Mouse (Mus musculus) neural tube, embryonic 12.5 days (tissue): ENCODE data around the gene St3gal3. TPM values are rescaled to one million over a fixed set of nuclear protein-coding genes. Genes with fewer than 3 reads are reported as not detected.

Experiments
- ATAC-seq: fragments of 200-750 bp; cut with Nextera tagmentation; 2 replicates; pipeline ENCODE4 v1.8.0; 2017; ENCODE audit warnings: low read depth, mild to moderate bottlenecking, moderate TSS enrichment, moderate library complexity; ENCODE audit not compliant: low FRiP score
- H3K27ac ChIP-seq: fragments of 300-500 bp; sonication (generic); 2 replicates; pipeline ENCODE4 v1.5.1; 2016
- H3K27me3 ChIP-seq: fragments of 300-500 bp; sonication (generic); replicated peaks from 2 replicates; pipeline ENCODE4 v1.6.1; 2016; ENCODE audit warnings: mild to moderate bottlenecking
- H3K36me3 ChIP-seq: fragments of 300-500 bp; sonication (generic); 2 replicates; pipeline ENCODE4 v1.6.1; 2016; ENCODE audit warnings: mild to moderate bottlenecking
- H3K4me1 ChIP-seq: fragments of 300-500 bp; sonication (generic); 2 replicates; pipeline ENCODE4 v1.6.1; 2016
- H3K4me2 ChIP-seq: fragments of 300-500 bp; sonication (generic); replicated peaks from 2 replicates; pipeline ENCODE4 v1.6.1; 2016; ENCODE audit warnings: mild to moderate bottlenecking
- H3K4me3 ChIP-seq: fragments of 300-500 bp; sonication (generic); 2 replicates; pipeline ENCODE4 v1.5.1; 2016
- H3K9ac ChIP-seq: fragments of 300-500 bp; sonication (generic); 2 replicates; pipeline ENCODE4 v1.6.1; 2016; ENCODE audit warnings: mild to moderate bottlenecking
- H3K9me3 ChIP-seq: fragments of 300-500 bp; sonication (generic); 2 replicates; pipeline ENCODE4 v1.6.1; 2016; ENCODE audit warnings: mild to moderate bottlenecking
- WGBS: fragments of 180-500 bp; shearing (Covaris S2); methylation state at CpG from one replicate; pipeline ENCODE4 v1.1.7; 2016; 5-methylcytosine and 5-hydroxymethylcytosine counted together
- polyA plus RNA-seq: library from polyadenylated mRNA; unstranded; fragments of >200 nt; fragmentation: Nextera tagmentation; extraction: Ambion mirVana; gene quantifications from 2 replicates; pipeline ENCODE4 v1.2.1, GENCODE M21; 2016

St3gal3 gene
- polyA plus RNA-seq, 1 experiment from 2014 or later: 9.4 TPM

DNA sequence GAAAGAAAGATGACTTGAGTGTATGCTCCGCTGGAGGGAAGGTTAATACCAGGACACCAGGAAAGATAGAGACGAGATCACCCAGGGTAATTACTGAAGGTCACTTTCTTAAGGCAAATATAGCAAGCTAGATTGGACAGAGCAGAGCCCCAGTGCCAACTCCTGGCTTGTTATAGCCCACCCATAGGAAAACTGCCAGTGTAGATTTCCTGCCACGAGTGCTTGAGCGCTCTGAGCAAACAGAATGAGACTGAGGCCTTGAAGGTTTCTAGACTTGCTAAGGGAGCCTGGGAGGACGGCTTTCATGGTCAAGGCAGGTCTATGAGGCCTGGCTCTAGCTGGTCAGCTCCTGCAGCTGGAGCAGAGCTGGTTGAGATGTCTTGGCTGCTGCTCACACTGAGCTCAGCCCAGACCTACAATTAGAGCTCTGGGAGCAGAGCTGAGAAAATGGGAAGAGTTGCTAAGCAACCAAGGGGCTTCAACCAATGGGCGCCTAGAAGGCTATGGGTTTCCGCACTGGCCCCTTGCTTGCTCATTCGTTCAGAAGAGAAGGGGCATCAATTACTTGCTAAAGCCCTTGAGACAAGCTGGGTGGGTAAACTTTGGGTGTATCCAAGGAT lies 225.8 kb downstream of the St3gal3 start:
- 60% methylated on average over 8 of the region's 8 CpGs for WGBS
- Histone ChIP-seq H3K27me3 (no peaks in the 10 kb centered on the region), H3K36me3 (peaks cover 42% of the 10 kb centered on the region), H3K9me3 (no peaks in the 10 kb centered on the region), H3K27ac (peak overlapping the region; percentile 74), H3K4me3 (peak overlapping the region; percentile 13; the same call in 1 of the 2 replicates), H3K9ac (peak overlapping the region; percentile 33; the same call in 1 of the 2 replicates), H3K4me2 (peak overlapping the region; percentile 55), H3K4me1 (peaks cover 48% of the 10 kb centered on the region)
- peak; percentile 79 for ATAC-seq

- WGBS: 96% methylated on average over 3 of the region's 3 CpGs
Observed at GRCm38 (mm10) chr4:117906196-117906595, 228.5 kb downstream of the St3gal3 start.

GRCm38 (mm10) chr4:117904761-117905160 lies 230.0 kb downstream of the St3gal3 start:
- Histone ChIP-seq H3K4me3 (no peak overlapping the region), H3K36me3 (peaks cover 70% of the 10 kb centered on the region), H3K9me3 (no peaks in the 10 kb centered on the region), H3K4me1 (peaks cover 18% of the 10 kb centered on the region), H3K9ac (no peak overlapping the region), H3K27ac (no peak overlapping the region), H3K4me2 (no peak overlapping the region), H3K27me3 (no peaks in the 10 kb centered on the region)
- no peak for ATAC-seq
- WGBS: 95% methylated on average over 8 of the region's 8 CpGs

More at GRCm38 (mm10) chr4:117906196-117906595, 228.5 kb downstream of the St3gal3 start:
- Histone ChIP-seq H3K36me3 (peaks cover 60% of the 10 kb centered on the region), H3K9ac (no peak overlapping the region), H3K27me3 (no peaks in the 10 kb centered on the region), H3K9me3 (no peaks in the 10 kb centered on the region), H3K27ac (no peak overlapping the region), H3K4me3 (no peak overlapping the region), H3K4me2 (no peak overlapping the region), H3K4me1 (peaks cover 24% of the 10 kb centered on the region)
- ATAC-seq: no peak

GRCm38 (mm10) chr4:117904094-117904493 lies 230.6 kb downstream of the St3gal3 start:
- Histone ChIP-seq H3K36me3 (peaks cover 77% of the 10 kb centered on the region), H3K4me1 (peaks cover 12% of the 10 kb centered on the region), H3K4me2 (no peak overlapping the region), H3K9me3 (no peaks in the 10 kb centered on the region), H3K9ac (no peak overlapping the region), H3K27me3 (no peaks in the 10 kb centered on the region), H3K4me3 (no peak overlapping the region), H3K27ac (no peak overlapping the region)
- no peak for ATAC-seq
- WGBS: 92% methylated on average over 10 of the region's 10 CpGs

DNA sequence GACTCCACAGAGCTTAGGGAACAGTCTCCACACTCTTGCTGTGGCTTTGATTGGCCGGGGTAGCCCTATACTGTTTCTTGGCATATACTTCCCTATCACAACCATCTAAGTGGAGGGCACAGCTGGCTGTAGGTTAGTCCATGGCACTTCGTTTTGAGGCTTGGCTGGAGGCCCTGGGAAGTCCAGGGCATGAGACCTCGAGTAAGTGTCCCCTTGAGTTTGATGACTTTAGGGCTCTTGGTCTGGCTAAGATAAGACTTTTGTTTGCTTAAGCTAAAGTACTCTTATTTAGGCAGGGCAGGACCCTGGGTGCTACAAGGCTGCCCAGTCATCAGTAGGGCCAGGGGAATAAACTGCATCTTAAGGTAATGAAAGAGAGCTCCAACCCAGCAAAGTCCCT lies 236.6 kb downstream of the St3gal3 start:
- H3K4me1 ChIP-seq: no peaks in the 10 kb centered on the region
- peaks cover 90% of the 10 kb centered on the region for H3K36me3 ChIP-seq
- no peak overlapping the region for H3K9ac ChIP-seq
- H3K27me3 ChIP-seq: no peaks in the 10 kb centered on the region
- WGBS: 90% methylated on average over 3 of the region's 3 CpGs
- no peak for ATAC-seq
- no peak overlapping the region for H3K4me3 ChIP-seq
- H3K4me2 ChIP-seq: no peak overlapping the region
- no peaks in the 10 kb centered on the region for H3K9me3 ChIP-seq
- no peak overlapping the region for H3K27ac ChIP-seq

DNA sequence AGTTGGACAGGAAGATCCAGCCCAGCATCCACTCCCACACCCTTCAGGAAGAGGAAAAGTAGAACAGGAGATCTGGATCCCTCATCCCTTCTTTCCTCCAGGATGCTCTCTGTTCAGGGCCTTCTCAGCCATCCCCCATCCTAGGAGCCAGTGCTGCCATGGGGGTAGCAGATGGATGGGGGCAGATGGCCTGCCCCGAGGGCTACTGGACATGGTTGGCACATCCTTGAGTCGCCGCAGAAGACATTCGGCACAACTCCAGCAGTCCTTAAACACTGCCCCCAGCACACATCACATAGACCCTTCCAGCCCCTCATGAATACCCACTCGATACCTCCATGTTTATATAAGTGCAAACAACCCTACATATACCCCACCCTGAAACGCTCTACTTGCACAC lies 238.7 kb downstream of the St3gal3 start:
- H3K27me3 ChIP-seq: no peaks in the 10 kb centered on the region
- no peak overlapping the region for H3K27ac ChIP-seq
- no peak overlapping the region for H3K9ac ChIP-seq
- no peak overlapping the region for H3K4me3 ChIP-seq
- H3K36me3 ChIP-seq: peaks cover 69% of the 10 kb centered on the region
- ATAC-seq: no peak
- peaks cover 6% of the 10 kb centered on the region for H3K4me1 ChIP-seq
- no peaks in the 10 kb centered on the region for H3K9me3 ChIP-seq
- no peak overlapping the region for H3K4me2 ChIP-seq
- 94% methylated on average over 6 of the region's 6 CpGs for WGBS

DNA sequence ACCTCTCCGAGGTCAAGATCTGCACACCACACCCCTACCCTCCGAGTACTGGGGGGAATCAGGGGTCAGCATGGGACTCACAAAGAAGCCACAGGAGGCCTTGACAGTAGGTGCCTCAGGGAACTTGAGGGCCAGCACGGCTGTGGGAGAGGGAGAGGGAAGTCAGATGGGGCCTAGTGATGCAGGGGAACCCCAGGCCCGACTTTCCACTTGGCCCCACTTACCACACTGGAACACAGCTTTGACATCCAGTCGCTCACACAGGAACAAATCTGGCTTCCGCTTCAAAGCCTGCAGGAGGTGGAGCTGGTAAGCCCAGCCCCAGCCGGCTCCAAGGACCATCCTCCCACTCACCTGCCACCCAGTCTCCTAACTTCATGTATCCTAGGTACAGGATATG lies 239.4 kb downstream of the St3gal3 start:
- no peaks in the 10 kb centered on the region for H3K27me3 ChIP-seq
- H3K9ac ChIP-seq: no peak overlapping the region
- H3K36me3 ChIP-seq: peaks cover 63% of the 10 kb centered on the region
- ATAC-seq: no peak
- H3K4me1 ChIP-seq: peaks cover 9% of the 10 kb centered on the region
- H3K4me2 ChIP-seq: no peak overlapping the region
- H3K9me3 ChIP-seq: no peaks in the 10 kb centered on the region
- WGBS: 84% methylated on average over 7 of the region's 7 CpGs
- no peak overlapping the region for H3K27ac ChIP-seq
- no peak overlapping the region for H3K4me3 ChIP-seq

GRCm38 (mm10) chr4:117894601-117895000 lies 240.1 kb downstream of the St3gal3 start:
- WGBS: 93% methylated on average over 8 of the region's 8 CpGs
- Histone ChIP-seq H3K9ac (no peak overlapping the region), H3K4me1 (peaks cover 9% of the 10 kb centered on the region), H3K36me3 (peaks cover 62% of the 10 kb centered on the region), H3K9me3 (no peaks in the 10 kb centered on the region), H3K27ac (no peak overlapping the region), H3K4me3 (no peak overlapping the region), H3K4me2 (no peak overlapping the region), H3K27me3 (no peaks in the 10 kb centered on the region)
- ATAC-seq: no peak

- no peak overlapping the region for H3K9ac ChIP-seq
- no peaks in the 10 kb centered on the region for H3K9me3 ChIP-seq
- ATAC-seq: no peak
- H3K4me1 ChIP-seq: peaks cover 9% of the 10 kb centered on the region
- H3K27me3 ChIP-seq: no peaks in the 10 kb centered on the region
- peaks cover 55% of the 10 kb centered on the region for H3K36me3 ChIP-seq
- H3K4me3 ChIP-seq: no peak overlapping the region
- no peak overlapping the region for H3K4me2 ChIP-seq
- no peak overlapping the region for H3K27ac ChIP-seq
- 27% methylated on average over 9 of the region's 9 CpGs for WGBS
Observed at GRCm38 (mm10) chr4:117893376-117893775, 241.3 kb downstream of the St3gal3 start.

DNA sequence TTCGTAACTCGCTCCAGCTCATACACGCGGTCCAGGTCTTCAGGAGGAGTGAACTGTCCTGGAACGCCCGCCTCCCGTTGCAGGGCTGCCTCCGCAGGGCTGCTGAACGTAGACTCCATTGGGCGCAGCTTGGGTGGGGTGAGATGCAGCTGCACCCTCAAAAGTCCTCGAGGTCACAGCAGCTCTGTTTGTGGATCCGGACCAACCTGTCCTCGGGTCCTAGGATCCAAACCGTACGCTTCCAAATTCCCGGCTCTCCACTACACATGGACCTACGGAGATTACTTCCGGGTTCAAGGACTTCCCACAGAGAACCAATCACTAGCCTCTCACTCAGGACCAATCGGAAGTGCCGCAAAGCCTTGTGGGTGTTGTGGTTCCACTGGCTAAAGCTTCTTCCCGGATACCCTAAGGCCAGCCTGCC lies 243.0 kb downstream of the St3gal3 start, which contains the start of gene Dph2:
Gene Dph2, minus strand, starts transcription at position 295 of the 424 bp plus-strand sequence.
- Histone ChIP-seq H3K27ac (no peak within 1 kb of the TSS), H3K36me3 (peaks cover 41% of the 10 kb centered on the region), H3K4me3 (peak within 1 kb of the TSS; percentile 67), H3K9me3 (no peaks in the 10 kb centered on the region), H3K4me2 (peak within 1 kb of the TSS; percentile 84), H3K4me1 (peaks cover 14% of the 10 kb centered on the region), H3K9ac (peak within 1 kb of the TSS; percentile 54), H3K27me3 (no peaks in the 10 kb centered on the region)
- ATAC-seq: peak; percentile 86
- WGBS: under 1% methylated on average over 21 of the region's 21 CpGs

DNA sequence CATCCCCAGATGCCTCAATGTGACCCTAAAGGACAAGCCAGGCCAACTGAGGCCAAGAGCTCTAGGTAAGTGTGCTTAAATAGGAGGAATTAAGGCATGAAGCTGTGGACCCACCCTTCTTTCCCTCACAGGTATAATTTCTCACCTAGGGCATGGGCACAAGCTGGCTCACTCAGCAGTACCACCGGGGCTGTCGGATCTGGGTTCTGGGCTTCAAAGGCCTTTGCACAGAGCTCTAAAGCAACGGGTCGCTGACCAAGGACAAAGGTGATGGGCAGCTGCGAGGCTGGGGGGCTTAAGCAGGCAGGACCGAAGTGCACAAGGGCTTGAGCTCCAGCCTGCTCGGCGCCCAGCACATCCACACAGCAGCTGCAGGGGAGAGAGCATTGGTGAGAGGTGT lies 244.0 kb downstream of the St3gal3 start:
- H3K27me3 ChIP-seq: no peaks in the 10 kb centered on the region
- H3K4me3 ChIP-seq: 0 out of 2 replicates have a peak overlapping the region, but pooled peaks have one; percentile 67
- H3K9ac ChIP-seq: no peak overlapping the region
- no peak for ATAC-seq
- H3K36me3 ChIP-seq: peaks cover 34% of the 10 kb centered on the region
- peak overlapping the region; percentile 84 for H3K4me2 ChIP-seq
- no peaks in the 10 kb centered on the region for H3K9me3 ChIP-seq
- 74% methylated on average over 8 of the region's 8 CpGs for WGBS
- H3K4me1 ChIP-seq: peaks cover 22% of the 10 kb centered on the region
- H3K27ac ChIP-seq: no peak overlapping the region

GRCm38 (mm10) chr4:117890031-117890430 lies 244.7 kb downstream of the St3gal3 start:
- Histone ChIP-seq H3K27me3 (no peaks in the 10 kb centered on the region), H3K27ac (no peak overlapping the region), H3K36me3 (peaks cover 34% of the 10 kb centered on the region), H3K9me3 (no peaks in the 10 kb centered on the region), H3K4me1 (peaks cover 22% of the 10 kb centered on the region), H3K9ac (no peak overlapping the region), H3K4me2 (no peak overlapping the region), H3K4me3 (no peak overlapping the region)
- no peak for ATAC-seq
- WGBS: 90% methylated on average over 14 of the region's 14 CpGs

- Histone ChIP-seq H3K27me3 (no peaks in the 10 kb centered on the region), H3K9me3 (no peaks in the 10 kb centered on the region), H3K9ac (no peak overlapping the region), H3K4me2 (no peak overlapping the region), H3K36me3 (peaks cover 34% of the 10 kb centered on the region), H3K4me1 (peaks cover 22% of the 10 kb centered on the region), H3K27ac (no peak overlapping the region), H3K4me3 (no peak overlapping the region)
- no peak for ATAC-seq
- 95% methylated on average over 15 of the region's 15 CpGs for WGBS
Observed at GRCm38 (mm10) chr4:117889471-117889870, 245.2 kb downstream of the St3gal3 start.
